Mouse (Mus musculus) lung, postnatal 36 days (tissue): Measurements from ENCODE around the gene Med27.
"Not testable (repeated sequence)": the region's sequence is repeated elsewhere in the genome, so short reads cannot be mapped to it uniquely, and the experiment has no call there.

Experiments
- DNase-seq: peaks from one replicate; pipeline ENCODE4 v3.0.0; 2022; ENCODE audit warnings: mixed read lengths

Med27 gene

GRCm38 (mm10) chr2:29525273-29525805 lies 178.7 kb downstream of the Med27 start:
- DNase-seq: no peak

GRCm38 (mm10) chr2:29526266-29526665 lies 179.6 kb downstream of the Med27 start:
- peak; percentile 41 for DNase-seq

DNA sequence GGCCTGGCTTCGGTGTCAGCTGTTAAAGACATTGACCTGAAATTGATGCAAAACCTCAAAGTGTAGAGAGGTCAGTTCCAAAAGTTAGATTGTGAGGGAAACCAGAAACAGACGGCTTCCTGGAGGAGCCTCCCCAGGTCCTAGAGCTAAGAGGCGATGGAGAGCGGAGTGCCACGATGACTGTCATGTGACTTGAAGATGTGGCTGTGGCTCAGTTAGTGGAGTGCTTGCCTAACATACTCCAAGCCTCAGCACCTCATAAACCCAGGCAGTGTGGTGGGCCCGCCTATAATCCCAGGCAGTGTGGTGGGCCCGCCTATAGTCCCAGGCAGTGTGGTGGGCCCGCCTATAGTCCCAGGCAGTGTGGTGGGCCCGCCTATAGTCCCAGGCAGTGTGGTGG lies 180.9 kb downstream of the Med27 start:
- not testable (repeated sequence) for DNase-seq

GRCm38 (mm10) chr2:29528811-29529210 lies 182.2 kb downstream of the Med27 start:
- no peak for DNase-seq

DNA sequence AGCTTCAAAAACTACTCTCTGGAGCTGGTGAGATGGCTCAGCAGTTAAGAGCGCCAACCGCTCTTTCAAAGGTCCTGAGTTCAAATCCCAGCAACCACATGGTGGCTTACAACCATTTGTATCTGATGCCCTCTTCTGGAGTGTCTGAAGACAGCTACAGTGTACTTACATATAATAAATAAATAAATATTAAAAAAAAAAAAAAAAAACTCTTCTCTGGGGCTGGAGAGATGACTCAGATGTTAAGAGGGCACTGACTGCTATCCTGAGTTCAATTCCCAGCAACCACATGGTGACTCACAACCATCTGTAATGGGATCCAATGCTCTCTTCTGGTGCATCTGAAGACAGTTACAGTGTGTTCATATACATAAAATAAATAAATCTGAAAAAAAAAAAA lies 183.2 kb downstream of the Med27 start:
- not testable (repeated sequence) for DNase-seq

DNA sequence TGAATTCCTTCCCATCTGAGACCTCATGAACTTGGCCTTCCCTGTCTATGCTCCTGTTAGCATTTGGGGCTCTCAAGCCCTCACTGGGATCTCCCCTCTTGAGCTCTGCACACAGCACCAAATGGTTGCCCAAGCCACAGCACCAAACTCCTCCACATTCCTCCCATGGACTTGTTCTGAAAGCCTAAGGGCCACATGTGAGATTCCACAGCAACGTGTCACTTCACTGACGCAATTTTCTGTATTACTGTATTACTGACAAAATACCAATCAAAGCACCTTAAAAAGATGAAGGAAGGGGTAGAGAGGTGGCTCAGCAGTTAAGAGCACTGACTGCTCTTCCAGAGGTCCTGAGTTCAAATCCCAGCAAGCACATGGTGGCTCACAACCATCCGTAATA lies 185.6 kb downstream of the Med27 start:
- DNase-seq: no peak

- DNase-seq: no peak
These were observed 186.3 kb downstream of the Med27 start for GRCm38 (mm10) chr2:29532921-29533320.

- DNase-seq: no peak
These were observed 189.1 kb downstream of the Med27 start for GRCm38 (mm10) chr2:29535566-29536244.

DNA sequence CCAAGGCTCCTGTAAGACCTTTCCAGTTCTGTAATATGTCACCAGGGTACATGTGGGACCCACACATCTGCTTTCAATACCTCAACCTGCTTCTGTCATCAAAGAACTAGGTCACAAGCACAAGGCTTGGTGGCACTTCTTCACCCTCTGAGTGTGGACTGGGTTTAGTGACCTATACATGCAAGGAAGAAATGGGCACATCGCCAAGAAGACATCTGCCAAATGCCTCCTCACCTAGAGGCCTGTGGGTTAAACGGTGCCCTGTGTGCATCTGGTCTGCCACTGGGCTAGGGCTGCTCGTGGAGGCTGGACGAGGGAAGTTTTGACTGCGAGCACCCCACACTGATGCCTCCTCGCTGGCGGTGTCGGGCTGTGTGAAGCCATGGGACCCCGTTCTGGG lies 189.9 kb downstream of the Med27 start:
- no peak for DNase-seq

DNA sequence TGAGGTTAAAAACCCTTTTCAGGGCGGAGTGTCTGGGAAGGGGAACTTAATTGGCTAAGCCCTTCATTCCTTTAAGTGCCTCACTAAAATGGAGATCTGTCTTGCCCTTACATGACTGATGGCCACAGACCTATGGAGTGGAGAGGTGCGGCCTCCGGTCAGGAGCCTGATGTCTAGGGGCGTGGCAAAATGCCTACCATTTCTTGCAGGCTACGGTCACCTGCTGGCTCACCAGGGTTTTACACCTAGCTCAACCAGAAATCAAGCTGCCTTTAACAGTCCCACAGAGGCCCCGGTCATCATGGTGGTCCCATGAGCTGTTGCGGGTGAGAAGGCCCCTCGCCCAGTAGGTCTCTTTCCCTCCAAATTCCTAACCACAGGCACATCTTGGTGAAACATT lies 190.7 kb downstream of the Med27 start:
- no peak for DNase-seq

DNA sequence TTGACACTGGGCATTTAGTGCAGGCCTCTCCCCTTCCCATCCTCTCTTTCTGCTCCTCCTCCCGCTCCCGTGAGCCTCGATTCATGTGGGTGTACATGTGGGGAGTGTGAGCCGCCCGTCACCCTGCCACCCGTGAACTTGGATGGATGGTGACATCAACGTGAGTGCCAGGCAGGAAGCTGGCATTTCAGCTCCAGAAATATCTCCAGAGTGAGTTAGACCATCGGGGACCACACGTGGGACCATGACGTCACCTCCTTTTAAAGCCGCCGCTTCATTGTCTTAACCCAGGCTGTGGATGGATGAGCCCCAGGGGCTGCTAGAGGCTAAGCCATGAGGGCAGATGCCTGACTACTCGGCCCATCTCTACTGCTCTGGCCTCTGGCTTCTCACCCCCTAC lies 195.4 kb downstream of the Med27 start:
- peak; percentile 13 for DNase-seq

DNA sequence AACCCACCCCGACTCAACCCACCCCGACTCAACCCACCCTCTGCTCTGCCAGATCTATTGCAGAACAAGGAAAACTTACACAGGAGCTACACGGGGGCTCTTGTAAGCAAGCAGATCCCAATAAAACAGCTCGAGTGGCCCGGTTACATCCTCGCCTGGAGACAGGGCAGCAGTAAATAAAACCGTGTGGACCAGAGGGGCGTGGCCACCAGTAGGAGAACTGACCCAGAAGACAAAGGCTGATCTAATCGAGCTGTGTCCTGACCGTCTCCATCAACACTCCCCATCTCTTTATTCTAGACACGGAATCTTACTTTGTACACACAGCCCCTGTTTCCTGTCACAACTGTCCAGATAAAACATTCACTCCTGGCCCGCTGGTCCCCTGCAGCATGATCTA lies 200.0 kb downstream of the Med27 start:
- DNase-seq: peak; percentile 27

GRCm38 (mm10) chr2:29551816-29552585 lies 205.4 kb downstream of the Med27 start:
- no peak for DNase-seq

DNA sequence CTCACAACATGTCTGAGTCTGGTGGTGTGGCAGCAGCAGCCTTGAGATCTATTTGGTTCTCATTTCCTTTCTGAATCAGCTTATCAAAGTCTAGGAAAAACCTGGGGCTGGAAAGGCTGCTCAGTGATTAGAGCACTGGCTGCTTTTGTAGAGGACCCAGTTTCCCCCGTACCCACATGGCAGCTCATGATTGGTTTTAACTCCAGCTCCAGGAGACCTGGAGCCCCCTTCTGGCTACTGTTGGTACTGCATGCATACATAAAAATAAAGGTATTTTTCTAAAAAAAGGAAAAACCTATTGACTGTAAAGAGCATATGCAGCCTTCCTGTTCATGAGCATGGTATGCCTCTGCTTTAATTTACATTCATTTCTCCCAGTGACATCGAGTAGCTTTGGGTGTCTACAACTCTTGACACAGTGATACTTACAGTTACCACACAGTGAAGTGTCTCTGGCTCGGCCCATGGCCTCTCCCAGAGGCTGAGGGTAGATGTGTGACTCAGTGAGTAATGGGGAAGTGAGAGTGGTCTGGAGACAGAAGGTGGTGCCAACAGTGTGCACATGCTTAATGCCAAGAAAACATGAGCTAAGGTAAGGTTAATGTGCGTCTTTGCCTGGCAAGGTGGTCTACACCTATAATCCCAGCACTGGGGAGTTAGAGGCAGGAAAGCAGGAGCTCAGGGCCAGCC lies 207.5 kb downstream of the Med27 start:
- DNase-seq: peak; percentile 73

DNA sequence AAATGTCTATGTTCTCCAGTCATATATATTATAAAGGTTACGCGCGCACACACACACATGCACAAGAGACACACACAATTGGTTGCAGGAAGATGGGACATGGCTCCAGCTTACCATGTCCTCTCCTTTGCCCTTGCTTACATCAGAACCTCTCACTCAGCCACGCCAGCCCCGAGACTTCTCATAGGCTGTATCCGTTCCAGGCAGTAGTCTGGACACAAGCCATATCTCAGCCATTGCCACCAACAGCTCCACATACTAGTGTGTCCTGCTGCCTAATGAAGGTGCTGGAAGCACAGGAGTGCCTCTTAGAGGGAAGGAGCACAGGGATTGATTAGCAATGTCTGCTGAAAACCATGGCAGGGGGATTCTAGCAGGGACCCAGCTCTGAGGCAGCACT lies 211.9 kb downstream of the Med27 start:
- DNase-seq: no peak

- DNase-seq: no peak
These were observed 213.3 kb downstream of the Med27 start for GRCm38 (mm10) chr2:29559955-29560354.

GRCm38 (mm10) chr2:29561468-29561867 lies 214.8 kb downstream of the Med27 start:
- no peak for DNase-seq

GRCm38 (mm10) chr2:29563986-29564385 lies 217.4 kb downstream of the Med27 start:
- no peak for DNase-seq

DNA sequence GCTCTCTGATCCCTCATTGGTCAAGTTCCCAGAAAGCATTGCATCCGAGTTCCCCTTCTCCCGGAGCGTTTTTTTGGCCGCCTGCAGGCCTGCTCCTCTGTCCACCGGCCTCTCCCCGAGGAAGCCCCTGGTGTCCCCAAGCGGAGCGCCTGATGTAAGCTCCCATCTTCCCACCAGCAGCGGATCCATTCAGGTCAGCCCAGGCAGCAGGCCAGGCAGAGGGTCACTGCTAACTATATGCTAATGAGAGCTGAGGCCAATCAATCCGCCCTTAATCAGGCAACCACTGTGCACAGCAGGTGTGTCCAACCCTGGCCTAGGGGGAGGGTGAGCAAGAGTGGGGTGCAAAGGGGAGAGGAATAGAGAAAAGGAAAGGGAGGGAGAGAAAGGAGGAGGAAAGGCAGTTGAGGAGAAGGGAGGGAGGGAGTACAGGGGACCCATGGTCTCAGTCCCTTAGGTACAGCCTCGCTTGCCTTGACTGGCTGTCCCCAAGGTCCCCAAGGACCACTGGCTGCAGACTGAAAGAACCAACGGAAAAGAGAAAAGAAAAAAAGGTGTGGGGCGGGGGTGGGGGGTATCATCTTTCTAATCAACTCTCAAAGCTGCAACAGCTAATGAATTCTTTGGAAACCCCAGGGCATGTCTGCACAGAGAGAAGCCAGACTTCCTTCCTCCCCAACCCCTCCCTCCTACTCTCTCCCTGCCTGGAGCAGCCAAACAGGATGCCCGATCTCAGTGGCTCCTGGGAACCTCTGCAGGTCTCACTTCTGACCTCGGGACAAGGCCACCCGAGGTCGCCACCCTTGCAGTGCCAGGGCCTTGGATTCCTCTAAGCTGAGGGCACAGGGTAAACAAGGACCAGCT lies 219.2 kb downstream of the Med27 start:
- DNase-seq: no peak

DNA sequence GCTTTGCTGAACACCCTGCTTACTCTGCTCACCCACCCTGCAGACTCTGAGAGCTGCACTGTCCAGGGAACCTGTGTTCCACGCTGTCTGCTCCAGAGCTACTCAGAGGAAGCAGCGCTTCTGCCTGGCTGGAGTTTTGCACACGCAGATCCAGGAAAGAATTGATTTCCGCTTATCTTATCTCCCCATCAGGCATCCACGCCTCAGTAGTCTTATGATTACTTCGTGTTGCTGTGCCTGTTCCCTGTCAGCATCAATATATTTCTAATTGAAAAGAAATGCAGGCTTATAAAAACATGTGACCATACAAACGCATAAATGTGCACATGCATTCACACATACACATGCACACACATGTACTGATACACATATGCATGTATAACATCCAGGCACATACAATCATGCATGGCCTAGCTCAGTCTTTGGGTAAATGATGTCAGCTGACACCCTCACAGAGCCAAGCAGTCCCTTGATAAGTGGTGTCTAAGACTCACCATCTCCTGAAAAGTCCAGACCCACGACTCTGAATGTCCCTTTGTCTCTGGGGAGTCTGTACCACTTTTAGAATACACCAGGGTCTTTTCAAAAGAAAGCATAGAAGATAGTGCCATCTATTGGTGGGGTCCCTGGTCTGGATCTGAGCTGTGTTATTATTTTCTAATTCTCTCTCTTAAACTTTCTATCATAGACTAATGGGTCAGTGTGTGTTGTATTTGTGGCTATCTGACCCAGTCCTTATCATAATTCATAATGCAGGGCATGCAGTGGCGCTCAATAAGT lies 225.5 kb downstream of the Med27 start:
- DNase-seq: no peak

GRCm38 (mm10) chr2:29572811-29573427 lies 226.3 kb downstream of the Med27 start:
- DNase-seq: no peak
